Mouse (Mus musculus) forebrain, embryonic 14.5 days (tissue): ENCODE data around the gene Top3a. TPM values are rescaled to one million over a fixed set of nuclear protein-coding genes. Genes with fewer than 3 reads are reported as not detected.

ENCODE experiments used
- ATAC-seq: fragments of 200-750 bp; cut with Nextera tagmentation; 2 replicates; pipeline ENCODE4 v1.8.0; 2017; ENCODE audit warnings: mild to moderate bottlenecking, moderate library complexity
- DNase-seq: peaks from one replicate; pipeline ENCODE4 v3.0.0-alpha.2; 2015; ENCODE audit warnings: low spot score
- H3K27ac ChIP-seq: fragments of 300-500 bp; sonication (generic); 2 replicates; pipeline ENCODE4 v1.5.1; 2014; ENCODE audit warnings: low read depth, mild to moderate bottlenecking, control low read depth, low read length, moderate library complexity
- H3K27me3 ChIP-seq: fragments of 300-500 bp; sonication (generic); replicated peaks from 2 replicates; pipeline ENCODE4 v1.6.1; 2014; ENCODE audit warnings: low read length, control low read depth, mixed read lengths; ENCODE audit not compliant: control insufficient read depth, insufficient read depth
- H3K36me3 ChIP-seq: fragments of 300-500 bp; sonication (generic); 2 replicates; pipeline ENCODE4 v1.6.1; 2014; ENCODE audit warnings: low read length, control low read depth; ENCODE audit not compliant: control insufficient read depth, insufficient read depth
- H3K4me1 ChIP-seq: fragments of 300-500 bp; sonication (generic); 2 replicates; pipeline ENCODE4 v1.6.1; 2014; ENCODE audit warnings: antibody characterized with exemption, low read length, control low read depth; ENCODE audit not compliant: control insufficient read depth, insufficient read depth
- H3K4me2 ChIP-seq: fragments of 300-500 bp; sonication (generic); 2 replicates; pipeline ENCODE4 v1.6.1; 2014; ENCODE audit warnings: mild to moderate bottlenecking, control low read depth, low read length
- H3K4me3 ChIP-seq: fragments of 300-500 bp; sonication (generic); 2 replicates; pipeline ENCODE4 v1.5.1; 2014; ENCODE audit warnings: low read depth, low read length, control low read depth
- H3K9ac ChIP-seq: fragments of 300-500 bp; sonication (generic); 2 replicates; pipeline ENCODE4 v1.6.1; 2014; ENCODE audit warnings: mild to moderate bottlenecking, low read length, control low read depth, moderate library complexity
- H3K9me3 ChIP-seq: fragments of 300-500 bp; sonication (generic); replicated peaks from 2 replicates; pipeline ENCODE4 v1.6.1; 2016; ENCODE audit warnings: low read length, control low read depth, mixed read lengths; ENCODE audit not compliant: control insufficient read depth
- WGBS: fragments of 180-500 bp; shearing (Covaris S2); extraction: QIAGEN DNeasy Blood & Tissue Kit; methylation state at CpG from one replicate; pipeline ENCODE4 v1.1.7; 2014; 5-methylcytosine and 5-hydroxymethylcytosine counted together
- polyA plus RNA-seq: library from polyadenylated mRNA; unstranded; fragments of >200 nt; fragmentation: Nextera tagmentation; extraction: Ambion mirVana; gene quantifications from 2 replicates; pipeline ENCODE4 v1.2.1, GENCODE M21; 2014

Gene Top3a
- polyA plus RNA-seq, 1 experiment from 2014 or later: 7.3 TPM

GRCm38 (mm10) chr11:60809546-60809945 lies 32.4 kb upstream of the Top3a start:
- DNase-seq (no peak), ATAC-seq (no peak)
- H3K4me1 ChIP-seq: peaks cover 7% of the 10 kb centered on the region
- WGBS: 42% methylated on average over 1 of the region's 1 CpGs
- H3K36me3 ChIP-seq: no peaks in the 10 kb centered on the region
- H3K27me3 ChIP-seq: no peaks in the 10 kb centered on the region
- no peak overlapping the region for H3K27ac ChIP-seq
- no peak overlapping the region for H3K9ac ChIP-seq
- H3K4me3 ChIP-seq: no peak overlapping the region
- no peaks in the 10 kb centered on the region for H3K9me3 ChIP-seq
- H3K4me2 ChIP-seq: peak overlapping the region; percentile 75

DNA sequence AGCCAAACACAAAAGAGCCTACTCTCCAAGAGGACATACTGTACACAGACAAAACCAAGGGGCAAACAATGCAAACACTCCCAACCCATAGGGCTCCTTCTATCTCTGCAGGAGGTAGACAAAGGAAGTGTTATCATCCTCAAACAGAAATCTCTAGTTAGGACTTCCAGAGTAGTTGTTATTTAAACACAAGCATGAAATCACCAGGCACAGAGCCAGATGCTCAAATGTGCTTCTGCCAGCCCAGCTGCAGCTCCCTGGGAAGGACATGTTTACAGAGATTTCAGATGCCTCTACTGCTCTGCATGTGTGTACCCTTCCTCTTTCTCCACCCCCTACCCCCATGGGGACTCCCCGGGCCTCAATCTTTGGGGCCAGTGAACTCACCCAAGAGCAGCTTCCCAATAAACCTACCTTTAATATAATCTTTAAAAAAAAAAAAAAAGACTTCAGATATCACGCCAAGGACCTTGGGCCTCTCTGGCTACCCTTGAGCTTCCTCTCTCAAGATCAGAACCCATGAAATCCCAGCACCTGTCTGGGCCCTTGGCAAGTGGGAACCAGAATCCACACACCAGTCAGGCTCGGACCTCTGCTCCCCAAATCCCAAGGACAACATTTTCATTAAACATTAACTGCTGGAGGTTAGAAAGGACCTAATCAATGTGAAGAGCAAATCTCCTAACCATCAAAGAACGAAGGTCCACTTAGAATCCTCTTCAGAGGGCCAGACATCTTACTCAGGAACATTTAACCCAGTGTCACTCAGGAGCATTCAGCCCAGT lies 31.3 kb upstream of the Top3a start:
- no peaks in the 10 kb centered on the region for H3K27me3 ChIP-seq
- peak; percentile 52 for DNase-seq
- WGBS: 81% methylated on average over 4 of the region's 4 CpGs
- H3K4me3 ChIP-seq: no peak overlapping the region
- peaks cover 7% of the 10 kb centered on the region for H3K4me1 ChIP-seq
- no peaks in the 10 kb centered on the region for H3K9me3 ChIP-seq
- H3K9ac ChIP-seq: no peak overlapping the region
- no peaks in the 10 kb centered on the region for H3K36me3 ChIP-seq
- no peak overlapping the region for H3K27ac ChIP-seq
- H3K4me2 ChIP-seq: no peak overlapping the region
- no peak for ATAC-seq

- Histone ChIP-seq H3K36me3 (peaks cover 12% of the 10 kb centered on the region; the same call in 1 of the 2 replicates), H3K27me3 (no peaks in the 10 kb centered on the region), H3K4me3 (no peak overlapping the region), H3K4me2 (no peak overlapping the region), H3K27ac (no peak overlapping the region), H3K4me1 (no peaks in the 10 kb centered on the region), H3K9ac (no peak overlapping the region), H3K9me3 (no peaks in the 10 kb centered on the region)
- WGBS: 86% methylated on average over 1 of the region's 1 CpGs
- DNase-seq (no peak), ATAC-seq (no peak)
Observed at GRCm38 (mm10) chr11:60800892-60801291, 23.7 kb upstream of the Top3a start.

- ATAC-seq (no peak), DNase-seq (no peak)
- 82% methylated on average over 4 of the region's 4 CpGs for WGBS
- Histone ChIP-seq H3K4me1 (no peaks in the 10 kb centered on the region), H3K4me2 (no peak overlapping the region), H3K9me3 (no peaks in the 10 kb centered on the region), H3K27me3 (no peaks in the 10 kb centered on the region), H3K36me3 (peaks cover 12% of the 10 kb centered on the region; the same call in 1 of the 2 replicates), H3K9ac (no peak overlapping the region), H3K27ac (no peak overlapping the region), H3K4me3 (no peak overlapping the region)
Observed at GRCm38 (mm10) chr11:60799977-60800376, 22.8 kb upstream of the Top3a start.

GRCm38 (mm10) chr11:60796342-60796741 lies 19.2 kb upstream of the Top3a start:
- ATAC-seq (no peak), DNase-seq (no peak)
- Histone ChIP-seq H3K27me3 (no peaks in the 10 kb centered on the region), H3K9ac (no peak overlapping the region), H3K36me3 (peaks cover 23% of the 10 kb centered on the region), H3K4me3 (no peak overlapping the region), H3K4me2 (no peak overlapping the region), H3K27ac (no peak overlapping the region), H3K9me3 (no peaks in the 10 kb centered on the region), H3K4me1 (no peaks in the 10 kb centered on the region)
- WGBS: 90% methylated on average over 11 of the region's 11 CpGs

GRCm38 (mm10) chr11:60790472-60790871 lies 13.3 kb upstream of the Top3a start:
- H3K4me3 ChIP-seq: no peak overlapping the region
- WGBS: 90% methylated on average over 2 of the region's 2 CpGs
- H3K4me2 ChIP-seq: no peak overlapping the region
- H3K9ac ChIP-seq: no peak overlapping the region
- H3K27ac ChIP-seq: no peak overlapping the region
- no peak for ATAC-seq
- H3K9me3 ChIP-seq: no peaks in the 10 kb centered on the region
- DNase-seq: no peak
- peaks cover 54% of the 10 kb centered on the region for H3K36me3 ChIP-seq
- no peaks in the 10 kb centered on the region for H3K27me3 ChIP-seq
- H3K4me1 ChIP-seq: no peaks in the 10 kb centered on the region

DNA sequence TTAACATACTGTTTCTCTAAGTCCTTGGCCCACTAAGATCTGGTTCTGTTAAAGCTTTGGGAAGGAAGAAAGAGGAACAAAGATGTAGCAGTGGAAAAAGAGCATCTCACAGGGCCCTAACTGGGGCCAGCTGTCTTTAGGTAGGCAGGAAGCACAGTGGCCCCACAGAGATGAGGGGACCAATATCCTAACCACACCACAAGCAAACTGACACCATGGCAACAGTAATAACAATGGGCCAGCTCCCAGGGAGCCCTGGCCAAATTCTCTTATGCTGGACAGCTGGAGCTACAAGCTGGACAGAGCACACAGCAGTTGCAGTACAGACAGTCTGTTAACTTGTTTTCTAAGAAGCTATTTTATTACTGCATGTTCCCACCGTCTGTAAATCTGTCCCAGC lies 10.4 kb upstream of the Top3a start:
- ATAC-seq: no peak
- Histone ChIP-seq H3K4me1 (0 out of 2 replicates have a peak, but pooled peaks cover 3% of the 10 kb centered on the region), H3K27ac (no peak overlapping the region), H3K9ac (no peak overlapping the region), H3K27me3 (no peaks in the 10 kb centered on the region), H3K9me3 (no peaks in the 10 kb centered on the region), H3K4me2 (no peak overlapping the region), H3K36me3 (peaks cover 67% of the 10 kb centered on the region), H3K4me3 (no peak overlapping the region)
- no peak for DNase-seq
- 68% methylated on average over 1 of the region's 1 CpGs for WGBS

- H3K4me2 ChIP-seq: no peak overlapping the region
- H3K27me3 ChIP-seq: no peaks in the 10 kb centered on the region
- no peaks in the 10 kb centered on the region for H3K9me3 ChIP-seq
- ATAC-seq: no peak
- H3K27ac ChIP-seq: no peak overlapping the region
- DNase-seq: no peak
- WGBS: 92% methylated on average over 8 of the region's 8 CpGs
- peaks cover 74% of the 10 kb centered on the region for H3K36me3 ChIP-seq
- H3K9ac ChIP-seq: no peak overlapping the region
- H3K4me3 ChIP-seq: no peak overlapping the region
- peaks cover 35% of the 10 kb centered on the region for H3K4me1 ChIP-seq
Observed at GRCm38 (mm10) chr11:60784179-60784922, 7.2 kb upstream of the Top3a start.

DNA sequence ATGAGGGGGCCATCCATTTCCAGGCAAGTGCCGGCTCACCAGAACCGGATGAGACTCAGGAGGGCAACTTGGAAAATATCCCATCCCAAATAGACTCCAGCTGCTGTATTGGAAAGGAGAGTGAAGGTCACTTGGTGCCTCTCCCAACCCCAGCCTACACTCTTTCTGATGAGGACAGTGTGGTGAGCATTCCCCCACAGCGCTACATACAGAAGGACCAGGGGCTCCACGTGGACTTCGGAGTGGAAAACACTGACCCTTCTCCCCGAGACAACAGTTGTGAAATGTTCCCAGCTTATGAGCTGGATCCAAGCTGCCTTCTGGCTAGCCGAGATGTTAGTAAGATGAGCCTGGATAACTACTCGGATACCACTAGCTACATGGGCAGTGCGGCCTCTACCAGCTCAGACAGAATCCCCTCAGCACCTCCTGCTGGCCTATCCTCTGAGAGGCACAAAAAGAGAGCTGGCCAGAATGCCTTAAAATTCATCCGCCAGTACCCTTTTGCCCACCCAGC lies 2.6 kb upstream of the Top3a start:
- no peak overlapping the region; the same call in 1 of the 2 replicates for H3K9ac ChIP-seq
- no peak overlapping the region for H3K27ac ChIP-seq
- H3K4me2 ChIP-seq: peak overlapping the region; percentile 38
- no peaks in the 10 kb centered on the region for H3K9me3 ChIP-seq
- H3K27me3 ChIP-seq: no peaks in the 10 kb centered on the region
- 90% methylated on average over 10 of the region's 10 CpGs for WGBS
- no peak for ATAC-seq
- peaks cover 40% of the 10 kb centered on the region for H3K36me3 ChIP-seq
- DNase-seq: no peak
- no peak overlapping the region for H3K4me3 ChIP-seq
- H3K4me1 ChIP-seq: peaks cover 61% of the 10 kb centered on the region
